Mouse (Mus musculus) adrenal gland, postnatal 14 days (tissue): ENCODE measurements around the gene Qrich1. TPM values are rescaled to one million over a fixed set of nuclear protein-coding genes. Genes with fewer than 3 reads are reported as not detected.

ENCODE experiments used
- DNase-seq: peaks from one replicate; pipeline ENCODE4 v3.0.0; 2021; ENCODE audit warnings: mixed read lengths
- total RNA-seq: library from RNA; stranded (reverse); gene quantifications from 2 replicates; pipeline ENCODE4 v1.2.3, GENCODE M21; 2021

The Qrich1 gene
- total RNA-seq, 1 experiment from 2014 or later = 114 TPM

DNA sequence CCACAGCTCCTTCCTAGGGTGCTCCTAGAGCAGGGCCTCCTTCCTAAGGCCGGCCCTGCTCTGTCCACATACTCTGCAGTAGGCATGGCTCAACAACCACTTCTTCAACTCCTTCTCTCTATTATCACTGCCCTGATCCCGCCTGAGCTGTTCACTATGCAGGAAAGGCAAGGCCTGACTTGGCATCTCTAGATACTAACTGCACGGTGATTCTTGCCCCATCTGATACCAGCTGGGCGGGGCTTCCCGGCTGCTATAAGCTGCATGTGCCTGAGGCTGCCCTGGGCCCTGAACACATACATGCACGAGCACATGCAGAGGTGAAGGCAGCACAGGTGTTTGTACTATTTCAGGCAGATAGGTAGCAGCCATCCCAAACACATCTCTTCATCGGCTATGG, 47.5 kb downstream of the Qrich1 start:
- DNase-seq = no peak

DNA sequence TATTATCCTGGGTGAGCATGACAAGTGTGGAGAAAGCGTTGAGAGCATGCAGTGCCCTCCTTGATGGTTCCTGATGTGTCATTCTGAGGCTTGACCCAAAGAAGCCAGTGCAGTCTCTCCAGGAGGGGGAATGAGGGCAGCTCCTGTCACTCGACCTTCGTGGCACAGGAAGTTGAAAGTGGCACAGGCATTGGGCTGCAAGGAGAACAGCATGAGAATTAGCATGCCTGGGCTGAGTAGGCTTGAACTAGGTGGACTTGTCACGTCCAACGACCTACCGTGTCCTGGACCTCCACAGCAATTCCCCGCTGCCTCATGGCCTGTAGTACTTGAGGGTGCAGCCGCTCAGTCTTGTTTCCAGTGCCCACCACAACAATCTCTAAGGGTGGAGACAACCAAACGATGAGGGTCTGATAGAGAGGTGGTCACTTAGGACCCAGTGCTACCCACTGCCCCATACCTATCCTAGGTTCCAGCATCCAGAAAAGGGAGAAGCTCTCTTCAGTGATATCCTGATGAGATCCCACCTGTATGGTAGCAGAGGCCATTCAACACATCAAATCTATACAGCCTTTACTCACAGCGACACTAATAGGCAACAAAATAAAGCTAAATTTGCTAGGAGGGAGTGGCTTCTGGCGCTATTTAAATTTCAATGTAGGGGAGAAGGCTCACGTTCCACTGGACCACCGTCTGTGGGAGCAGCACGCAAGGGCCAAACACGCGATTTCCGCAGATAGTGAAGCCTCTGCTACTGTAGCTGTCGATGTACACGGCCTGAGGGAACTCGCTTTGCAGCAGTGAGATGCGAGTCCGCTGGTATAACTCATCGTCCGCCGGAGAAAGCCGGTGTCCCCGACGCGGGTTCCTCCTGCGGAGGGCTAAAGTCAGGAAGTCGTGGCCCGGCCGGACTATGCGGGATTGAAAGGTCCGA, 49.5 kb downstream of the Qrich1 start:
- DNase-seq = peak; percentile 52

DNA sequence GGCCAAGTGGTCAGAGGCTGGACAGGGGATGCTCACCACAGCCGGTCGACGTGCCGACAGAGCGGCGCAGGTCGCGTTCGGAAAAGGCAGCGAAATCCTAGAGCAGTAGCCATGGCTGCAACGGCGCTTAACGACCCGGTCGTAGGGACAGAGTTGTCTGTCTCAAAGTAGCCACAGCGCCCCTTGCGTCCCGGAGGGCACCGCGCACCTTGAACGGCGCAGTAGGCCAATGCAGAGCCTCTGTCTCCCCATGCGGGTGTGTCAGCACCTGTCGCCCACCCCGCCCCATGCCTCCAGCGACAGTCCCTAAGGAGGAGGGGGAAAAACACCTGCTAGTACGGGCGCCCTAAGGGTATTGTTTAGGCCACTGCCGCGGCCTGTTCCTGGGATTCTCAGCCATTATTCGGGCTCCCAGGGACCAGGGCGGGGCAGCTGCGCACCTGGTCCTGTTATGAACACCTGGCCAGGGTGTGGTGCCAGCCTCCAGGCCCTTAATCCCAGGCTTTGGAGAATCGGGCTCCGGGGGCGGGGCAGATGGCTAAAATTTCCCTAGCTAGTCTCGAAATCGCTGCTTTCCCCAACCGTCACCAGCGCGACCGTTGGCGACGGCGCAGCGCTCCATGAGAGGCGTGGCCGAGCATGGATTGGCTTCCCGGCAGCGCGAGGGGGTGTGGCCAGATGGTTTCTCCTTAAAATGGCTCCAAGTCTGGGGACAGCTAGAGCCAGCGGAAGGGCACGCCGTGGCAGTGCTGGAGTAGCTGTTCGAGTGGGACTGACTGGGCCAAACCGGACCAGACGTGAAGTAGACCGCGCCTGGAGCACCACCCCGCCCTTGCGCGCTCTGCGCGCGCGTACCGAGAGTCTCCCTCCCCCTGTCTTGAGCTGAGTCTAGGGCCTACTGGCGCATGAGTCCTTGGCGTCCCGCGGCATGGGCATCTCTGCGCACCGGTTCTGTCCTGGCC, 50.5 kb downstream of the Qrich1 start, which contains the start of gene Ndufaf3:
TSS of gene Ndufaf3 (minus strand) at position 620 of the 962 bp plus-strand sequence.
- peak; percentile 98 for DNase-seq

DNA sequence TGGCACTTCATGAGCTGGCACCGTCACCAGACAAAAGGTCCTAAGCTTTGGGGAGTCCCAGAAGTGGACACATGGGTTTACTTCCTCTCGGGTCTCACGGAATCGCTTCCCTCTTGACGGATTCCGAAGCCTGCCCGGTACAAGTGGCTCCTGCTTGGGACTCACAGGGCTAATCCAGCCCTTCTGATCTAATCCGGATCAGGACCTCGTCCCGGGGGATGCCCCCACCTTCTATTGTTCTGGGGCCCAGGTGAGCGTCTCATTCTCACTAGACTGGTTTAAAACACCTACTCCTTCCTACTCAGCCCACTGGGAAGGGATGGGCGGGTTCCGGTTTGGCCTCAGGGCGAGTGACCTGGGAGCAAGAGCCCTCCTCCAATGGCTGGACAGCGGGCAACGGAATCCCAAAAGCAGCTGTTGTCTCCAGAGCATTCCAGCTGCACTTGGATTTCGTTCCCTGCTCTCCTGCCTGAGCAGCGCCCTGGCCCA, 51.4 kb downstream of the Qrich1 start:
- DNase-seq = peak; percentile 49

DNA sequence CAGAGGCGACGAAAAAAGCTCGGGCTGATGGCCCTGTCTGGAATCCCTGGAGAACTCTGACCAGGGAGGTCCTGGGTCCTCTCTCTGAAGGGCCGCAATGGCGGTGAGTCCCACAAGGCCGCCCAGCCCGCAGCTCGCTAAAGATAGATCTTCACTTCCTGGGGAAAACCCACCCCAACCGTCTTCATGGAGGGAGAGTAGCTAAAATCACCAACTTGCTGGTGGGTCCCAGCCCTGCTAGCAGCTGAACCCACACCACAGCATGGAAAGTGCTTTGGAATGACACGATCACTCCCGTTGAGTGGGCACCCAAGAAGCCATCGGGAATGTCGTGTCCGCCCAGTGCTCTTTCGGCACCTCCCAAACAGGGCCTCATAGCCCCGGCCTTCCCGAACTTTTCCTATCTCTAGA, 51.9 kb downstream of the Qrich1 start:
- DNase-seq = no peak

DNA sequence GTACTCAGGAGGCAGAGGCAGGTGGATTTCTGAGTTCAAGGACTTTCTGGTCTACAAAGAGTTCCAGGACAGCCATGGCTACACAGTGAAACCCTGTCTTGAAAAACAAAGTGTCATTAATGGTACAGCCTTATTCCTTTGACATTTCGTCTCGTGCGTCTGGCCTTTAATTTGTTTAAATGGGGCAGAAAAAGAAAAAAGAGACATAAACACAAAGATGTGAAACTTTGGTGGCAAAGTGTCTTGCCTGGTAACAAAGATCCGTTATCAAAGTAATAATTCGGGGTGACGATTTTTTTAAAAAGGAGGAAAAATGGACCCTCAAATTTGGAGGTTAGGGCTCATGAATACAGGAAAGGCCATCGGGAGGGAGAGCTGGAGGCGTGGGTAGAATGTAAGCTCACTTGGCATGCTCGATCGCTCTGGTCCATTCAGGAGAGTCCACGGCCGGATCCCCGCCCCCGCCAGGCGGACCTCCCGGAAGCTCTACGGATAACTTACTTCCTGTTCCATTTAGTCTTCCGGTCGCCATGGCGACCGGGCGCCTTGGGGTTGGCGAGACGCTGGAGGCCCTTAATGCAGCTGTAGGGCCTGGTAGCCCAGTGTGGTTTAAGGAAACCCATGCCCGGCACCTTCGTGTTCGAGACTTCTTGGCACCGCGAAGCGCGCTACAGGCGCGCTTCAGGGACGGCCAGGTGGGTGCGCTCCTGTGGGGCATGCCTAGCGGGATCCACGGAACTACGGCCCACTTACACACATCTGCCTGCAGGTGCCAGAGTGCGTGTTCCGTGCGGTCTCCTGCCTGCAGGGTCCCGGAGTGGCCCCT, 53.0 kb downstream of the Qrich1 start, which contains the start of gene Dalrd3:
TSS of gene Dalrd3 (plus strand) at position 506 of the 826 bp plus-strand sequence.
- peak; percentile 96 for DNase-seq

DNA sequence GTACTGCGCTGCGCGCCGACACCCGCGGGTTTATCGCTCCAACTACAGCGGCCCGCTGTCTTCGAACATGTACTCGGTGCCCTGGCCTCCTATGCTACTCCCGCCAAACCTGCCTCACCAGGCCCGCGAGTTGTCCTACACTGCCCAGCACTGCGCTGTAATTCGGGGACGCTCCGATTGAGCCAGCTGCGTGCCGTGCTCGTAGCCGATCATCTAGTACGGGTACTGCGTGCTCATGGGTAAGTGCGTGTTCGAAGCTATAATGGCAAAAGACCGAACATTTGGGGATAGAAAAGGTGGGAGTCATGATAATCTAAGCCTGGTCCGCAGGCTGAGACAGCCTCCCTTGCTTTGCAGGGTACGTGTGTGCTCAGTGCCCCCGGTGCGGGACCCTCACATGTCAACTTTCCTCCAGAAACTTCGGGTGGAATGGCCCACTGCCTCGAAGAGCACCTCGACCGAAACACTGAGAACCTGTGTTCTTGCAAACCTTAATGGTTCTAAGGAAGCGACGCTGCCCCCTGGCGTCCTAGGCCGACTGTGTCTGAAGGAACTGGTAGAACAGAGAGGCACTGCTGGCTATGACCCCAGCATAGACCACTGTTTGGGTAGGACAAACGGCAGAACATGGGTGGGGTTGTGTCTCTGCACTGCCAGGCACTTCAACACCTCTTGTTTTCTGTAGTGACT, 53.7 kb downstream of the Qrich1 start:
- peak; percentile 91 for DNase-seq

DNA sequence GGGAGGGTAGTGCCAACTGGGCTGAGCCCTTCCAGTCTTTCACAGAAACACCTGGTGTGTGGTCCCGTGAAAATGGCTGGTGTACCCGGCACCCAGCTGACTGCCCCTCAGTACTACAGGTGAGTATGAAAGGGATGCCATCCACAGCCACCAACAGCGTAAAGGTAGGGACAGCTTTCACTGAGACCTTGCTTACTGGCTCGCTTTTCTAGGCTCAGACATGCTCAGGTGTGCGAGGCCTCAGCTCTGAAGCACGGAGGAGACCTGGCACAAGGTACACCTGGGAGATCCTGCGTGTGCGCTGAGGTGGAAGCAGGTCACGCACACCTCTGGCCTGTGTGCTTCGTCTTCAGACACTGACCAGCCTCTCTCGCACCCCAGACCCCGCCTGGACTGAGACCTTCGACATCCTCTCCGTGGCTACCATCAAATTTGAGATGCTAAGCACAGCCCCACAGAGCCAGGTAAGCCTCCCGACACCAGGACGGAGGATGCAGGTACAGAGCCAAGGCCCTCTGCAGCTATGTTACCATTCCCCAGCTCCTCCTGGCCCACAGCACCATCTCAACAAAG, 54.9 kb downstream of the Qrich1 start:
- no peak for DNase-seq

DNA sequence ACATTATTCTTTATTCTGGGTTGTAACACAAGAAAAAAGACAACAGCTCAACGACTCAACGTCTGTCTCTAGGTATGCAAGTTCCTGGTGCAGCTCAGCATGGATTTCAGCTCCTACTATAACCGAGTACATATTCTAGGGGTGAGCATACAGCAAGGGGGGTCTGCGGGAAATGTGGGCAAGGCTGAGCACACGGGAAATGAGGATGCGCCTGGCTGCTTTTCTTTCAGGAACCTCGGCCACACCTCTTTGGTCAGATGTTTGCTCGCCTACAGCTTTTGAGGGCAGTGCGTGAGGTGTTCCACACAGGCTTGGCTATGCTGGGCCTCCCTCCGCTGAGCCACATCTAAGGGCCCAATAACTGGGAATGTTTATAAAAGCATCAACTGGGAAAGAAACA, 55.7 kb downstream of the Qrich1 start:
- no peak for DNase-seq

DNA sequence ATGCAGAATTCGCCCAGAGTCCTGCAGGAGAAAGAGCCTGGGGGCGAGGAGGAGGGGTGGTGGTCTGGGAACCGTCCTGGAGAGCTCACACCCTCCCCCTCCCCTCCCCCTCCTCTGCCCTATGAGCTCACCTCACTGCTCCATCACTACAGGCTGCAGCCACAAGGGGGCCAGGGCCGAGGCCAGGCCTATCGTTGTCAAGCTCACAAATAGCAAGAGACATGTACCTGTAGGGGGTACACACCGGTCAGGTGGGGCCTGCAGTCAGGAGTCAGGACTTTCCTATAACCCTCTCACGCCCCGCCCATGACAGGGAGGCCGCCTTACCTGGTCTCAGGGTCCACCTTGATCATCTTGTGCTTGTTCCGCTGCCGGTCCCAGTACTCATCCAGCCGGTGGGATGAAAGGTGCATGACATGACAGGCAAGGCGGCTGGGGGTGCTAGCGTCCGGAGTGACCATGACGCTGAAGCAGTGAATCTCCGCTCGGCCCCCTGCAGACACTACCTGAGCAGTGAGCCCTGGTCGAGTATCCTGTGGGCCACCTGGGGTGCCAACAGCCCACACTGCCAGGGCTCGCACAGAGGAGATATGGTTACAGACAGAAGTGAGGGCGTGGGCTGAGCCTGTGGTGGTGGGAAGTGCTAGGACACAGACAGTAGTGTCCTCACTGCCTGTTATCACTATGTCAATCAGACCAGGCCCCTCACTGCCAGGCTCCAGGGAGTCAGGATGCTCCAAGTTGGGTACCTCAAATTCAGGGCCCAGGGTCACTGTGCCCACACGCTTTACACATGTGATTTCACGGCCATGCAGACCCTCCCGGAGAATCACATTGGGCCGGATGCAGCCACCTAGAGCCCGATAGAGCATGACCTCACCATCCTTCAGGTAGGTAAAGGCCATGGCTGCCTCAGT, 57.4 kb downstream of the Qrich1 start:
- peak; percentile 89 for DNase-seq

DNA sequence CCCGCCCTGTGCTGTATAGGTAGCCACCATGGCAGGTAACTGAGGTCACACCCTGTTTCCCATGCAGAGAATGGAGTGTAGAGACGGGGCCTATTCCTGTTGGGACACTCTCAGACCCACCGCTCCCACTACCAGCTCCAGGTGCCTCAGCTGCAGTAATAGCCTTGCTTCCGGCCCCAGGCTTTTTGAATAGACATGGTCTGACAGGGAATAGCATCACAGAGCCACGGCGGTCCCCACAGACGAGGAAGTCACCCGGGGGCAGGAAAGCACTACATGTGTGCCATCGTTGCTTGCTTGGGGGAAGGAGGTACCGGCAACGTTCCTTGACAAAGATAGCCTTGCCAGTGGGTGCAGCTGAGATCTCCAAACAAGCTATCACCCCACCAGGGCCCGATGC, 58.3 kb downstream of the Qrich1 start:
- DNase-seq = no peak

DNA sequence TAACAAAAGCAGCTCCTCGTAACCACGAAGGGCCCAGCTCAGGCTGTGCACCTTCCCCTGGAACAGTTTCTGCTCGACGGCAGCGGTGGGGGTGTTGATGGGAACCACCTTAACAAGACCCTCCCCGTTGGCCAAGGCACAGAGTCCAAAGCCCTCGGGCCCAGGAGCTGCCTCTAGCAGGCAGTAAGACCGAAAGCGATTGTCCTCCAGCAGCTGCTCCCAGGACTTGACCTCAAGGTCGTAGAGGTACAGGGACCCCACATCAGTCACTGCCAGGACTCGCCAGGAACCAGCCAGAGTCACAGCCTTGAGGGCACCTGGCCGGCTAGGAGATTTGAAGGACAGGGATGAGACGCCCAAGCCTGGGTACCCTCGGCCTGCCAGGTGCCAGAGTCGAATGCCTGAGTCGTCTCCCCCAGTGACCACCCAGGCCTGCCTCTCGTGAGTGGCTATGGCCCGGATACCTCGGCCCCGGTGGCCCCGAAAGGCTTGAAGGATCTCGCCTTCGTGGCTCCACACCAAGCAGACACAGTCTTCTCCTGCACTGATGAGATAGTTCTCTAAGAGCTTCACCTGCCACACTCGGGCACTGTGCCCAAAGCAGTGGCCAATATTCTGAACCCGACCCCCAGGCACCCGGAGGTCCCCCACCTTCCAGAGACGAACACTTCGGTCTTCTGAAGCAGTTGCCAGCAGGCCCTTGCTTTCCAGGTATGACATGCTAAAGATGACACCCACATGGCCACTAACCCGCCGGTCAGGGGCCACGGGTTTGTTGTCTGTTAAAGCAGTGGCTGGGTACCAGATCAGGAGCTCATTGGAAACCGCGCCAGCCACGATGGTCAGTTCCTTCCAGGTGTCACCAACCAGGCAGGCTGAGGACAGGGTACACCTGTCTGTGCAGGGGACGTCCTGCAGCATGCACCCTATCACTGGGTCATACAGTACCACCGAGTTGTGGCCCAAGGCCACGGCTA, 59.0 kb downstream of the Qrich1 start:
- no peak for DNase-seq

DNA sequence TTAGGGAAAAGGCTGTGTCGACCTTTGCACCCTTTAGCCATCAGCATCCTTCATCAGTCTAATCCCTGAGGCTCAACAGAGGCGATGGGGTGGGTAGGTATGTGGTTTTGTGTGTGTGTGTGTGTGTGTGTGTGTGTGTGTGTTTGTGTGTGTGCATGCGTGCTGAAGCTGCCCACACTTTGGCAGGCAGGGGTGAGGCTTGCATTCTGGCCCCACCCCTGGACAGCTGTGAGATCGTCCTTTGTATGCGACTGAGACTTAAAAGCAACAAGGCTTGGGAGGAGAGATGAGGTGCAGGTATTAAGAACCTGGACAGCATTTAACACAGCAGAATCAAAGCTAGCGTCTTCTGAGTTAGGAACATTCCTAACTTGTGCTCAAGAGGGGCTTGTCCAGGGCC, 60.4 kb downstream of the Qrich1 start:
- no peak for DNase-seq

DNA sequence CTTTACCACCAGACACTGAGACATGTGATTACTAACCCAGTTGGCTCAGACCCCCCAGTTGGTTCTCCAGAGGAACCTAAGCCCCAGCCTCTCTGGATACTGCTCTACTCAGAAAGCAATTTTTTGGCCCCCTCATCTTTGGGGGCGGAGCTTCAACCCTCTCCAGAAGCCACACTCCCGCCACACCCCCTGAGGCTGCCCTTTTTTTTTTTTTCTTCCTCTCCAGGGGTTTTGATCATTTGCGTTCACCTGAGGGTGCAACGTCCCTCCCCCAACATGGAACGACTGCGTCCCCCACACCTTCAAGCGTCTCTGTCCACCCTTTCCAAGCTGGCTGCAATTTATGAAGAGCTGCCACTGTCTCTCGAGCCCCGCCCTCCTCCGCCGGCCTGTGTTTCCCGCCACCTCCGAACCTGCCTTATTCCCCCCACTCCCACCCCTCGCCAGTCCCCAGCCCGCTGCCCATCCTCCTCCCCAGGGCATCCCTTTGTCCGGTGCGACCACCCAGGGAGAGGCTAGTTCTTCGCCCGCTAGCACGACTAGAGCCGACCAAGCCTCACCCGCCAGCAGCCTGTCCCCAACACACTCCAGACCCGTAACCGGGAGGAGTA, 61.4 kb downstream of the Qrich1 start:
- DNase-seq = peak; percentile 82

DNA sequence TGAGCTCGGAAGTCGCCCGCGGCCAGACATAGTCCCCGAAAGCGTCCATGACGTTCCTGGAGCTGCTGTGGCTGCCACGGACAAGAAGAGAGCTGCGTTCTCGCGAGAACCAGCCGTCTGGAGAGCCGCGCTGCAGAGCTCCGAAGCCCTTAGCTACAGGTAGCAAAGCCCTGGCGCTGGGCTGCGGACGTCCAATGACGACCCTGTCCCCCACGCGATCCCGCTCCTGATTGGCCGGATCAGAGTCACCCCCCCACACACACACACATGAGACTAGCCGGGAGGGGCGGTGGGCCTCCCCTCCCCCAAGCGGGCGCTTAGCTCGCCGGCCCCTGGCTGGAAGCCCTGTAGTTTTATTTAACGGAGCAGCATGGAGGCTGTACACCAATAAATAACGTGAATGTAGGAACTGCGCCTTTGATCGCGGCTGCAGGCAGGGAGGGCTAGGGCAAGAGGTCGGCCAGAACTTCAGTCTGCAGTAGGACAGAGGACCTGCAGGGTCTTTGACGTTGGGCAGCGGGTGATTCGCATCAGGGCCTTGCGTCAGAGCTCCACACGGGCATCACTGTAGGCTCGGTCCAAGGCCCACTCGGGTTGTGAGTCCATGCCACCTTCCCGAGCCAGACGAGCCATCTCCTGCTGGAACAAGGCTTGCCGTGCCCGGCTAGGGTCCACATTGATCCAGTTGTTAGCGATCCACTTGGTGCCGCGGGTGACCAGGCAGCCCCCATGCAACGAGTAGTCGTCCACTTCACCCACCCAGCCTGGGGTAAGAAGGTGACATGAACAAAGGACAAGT, 62.1 kb downstream of the Qrich1 start, which contains the start of gene Wdr6:
TSS of gene Wdr6 (minus strand) at position 195 of the 799 bp plus-strand sequence.
- DNase-seq = peak; percentile 97

DNA sequence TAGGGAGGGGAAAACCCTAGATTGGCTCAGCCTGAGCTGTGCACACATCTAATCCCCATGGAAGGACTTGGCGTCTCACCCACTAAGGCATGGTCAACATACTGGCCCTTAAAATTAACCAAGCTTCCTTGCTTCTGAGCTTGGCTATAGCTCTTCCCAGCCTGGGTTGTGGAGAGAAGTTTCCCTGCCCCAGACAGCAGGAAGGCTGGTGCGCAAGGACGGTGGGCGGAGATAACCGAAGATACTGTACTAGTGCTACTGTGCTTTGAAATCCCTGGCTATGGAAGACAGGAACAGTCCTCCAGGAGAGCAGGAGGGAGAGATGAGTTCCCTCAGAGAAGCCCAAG, 62.7 kb downstream of the Qrich1 start:
- peak; percentile 71 for DNase-seq
